20 mouse cellular contexts compared by ENCODE assay signal in genomic region chr7:66405951-66406721, GRCm38 (mm10). TPM values are rescaled to one million over a fixed set of nuclear protein-coding genes. Genes with fewer than 3 reads are reported as not detected.
DNase-seq lines count a peak whose midpoint lies in the region; ATAC-seq and TF ChIP-seq lines count a peak whose summit lies in the region.
"Had no signal": no experiment of that assay in that cellular context is flagged by ENCODE, and none has a peak within 500 bp of the region (broad histone marks: within the 10 kb centered on the region; RNA-seq: fewer than 3 reads in every experiment).

No protein-coding gene starts in this region.

- no peak overlapping the region for H3K4me3 ChIP-seq in intestine, embryonic 15.5 days (replicated peaks)
- H3K4me3 ChIP-seq in intestine, postnatal 0 days (ENCODE audit: low read depth, low read length) = no peak overlapping the region
- H3K4me3 ChIP-seq in heart, embryonic 13.5 days = no peak overlapping the region
- H3K4me3 ChIP-seq: embryonic facial prominence, embryonic 15.5 days; layer of hippocampus, adult 2 months; liver, embryonic 12.5 days had no signal

- 0 out of 2 replicates have a peak, but pooled peaks have one; percentile 39 for ATAC-seq in intestine, embryonic 15.5 days
- ATAC-seq in intestine, postnatal 0 days = no peak
- no peak for ATAC-seq in heart, embryonic 13.5 days (ENCODE audit: extremely low read depth, insufficient number of reproducible peaks, low FRiP score, low TSS enrichment)
- no peak for ATAC-seq in erythroblast, adult 5-6 weeks (replicated peaks; ENCODE audit: low FRiP score, poor library complexity, severe bottlenecking)
- ATAC-seq: activated CD4-positive, CD25-positive, alpha-beta regulatory T cell, adult 4 months; forebrain, embryonic 14.5 days; hindbrain, embryonic 16.5 days; liver, embryonic 12.5 days had no signal

- H3K27ac ChIP-seq in intestine, embryonic 15.5 days = no peak overlapping the region
- no peak overlapping the region for H3K27ac ChIP-seq in intestine, postnatal 0 days (ENCODE audit: low read depth, low read length)
- 0 out of 2 replicates have a peak overlapping the region, but pooled peaks have one; percentile 1 for H3K27ac ChIP-seq in heart, embryonic 13.5 days (replicated peaks)
- H3K27ac ChIP-seq: embryonic facial prominence, embryonic 15.5 days; layer of hippocampus, adult 2 months; liver, embryonic 12.5 days; macrophage had no signal

- no peaks in the 10 kb centered on the region for H3K27me3 ChIP-seq in intestine, embryonic 15.5 days (replicated peaks)
- no peaks in the 10 kb centered on the region for H3K27me3 ChIP-seq in intestine, postnatal 0 days (replicated peaks; ENCODE audit: control insufficient read depth, insufficient read depth, low read length)
- peaks cover 1% of the 10 kb centered on the region; the same call in 1 of the 2 replicates for H3K27me3 ChIP-seq in heart, embryonic 13.5 days (replicated peaks)

- 50% methylated on average over 13 of the region's 13 CpGs for WGBS in intestine, embryonic 15.5 days
- WGBS in intestine, postnatal 0 days = 54% methylated on average over 13 of the region's 13 CpGs
- WGBS in heart, embryonic 13.5 days = 55% methylated on average over 13 of the region's 13 CpGs

- no peaks in the 10 kb centered on the region for H3K9me3 ChIP-seq in intestine, embryonic 15.5 days
- no peaks in the 10 kb centered on the region for H3K9me3 ChIP-seq in intestine, postnatal 0 days (ENCODE audit: control insufficient read depth)
- H3K9me3 ChIP-seq in heart, embryonic 13.5 days = no peaks in the 10 kb centered on the region
- H3K9me3 ChIP-seq: embryonic facial prominence, embryonic 15.5 days; liver, embryonic 12.5 days had no signal

- TF ChIP-seq CTCF in intestine, postnatal 0 days (IDR thresholded peaks at IDR 0.05; ENCODE audit: low read depth) = no peak

- peak; percentile 62 for DNase-seq in ovary, adult 18-20 months (ENCODE audit: low spot score)
- DNase-seq in ovary, postnatal 14 days (ENCODE audit: low spot score) = no peak
- DNase-seq in retina, postnatal 1 day = no peak
- DNase-seq: right cerebral cortex, postnatal 14 days; thymus, postnatal 14 days had no signal

- no peak overlapping the region for H3K9ac ChIP-seq in intestine, embryonic 15.5 days
- H3K9ac ChIP-seq in intestine, postnatal 0 days (ENCODE audit: low read depth, low read length) = no peak overlapping the region
- H3K9ac ChIP-seq in heart, embryonic 13.5 days = no peak overlapping the region
- H3K9ac ChIP-seq: embryonic facial prominence, embryonic 15.5 days; liver, embryonic 12.5 days had no signal

- H3K4me1 ChIP-seq in intestine, embryonic 15.5 days (replicated peaks) = peaks cover 19% of the 10 kb centered on the region
- no peaks in the 10 kb centered on the region for H3K4me1 ChIP-seq in intestine, postnatal 0 days (replicated peaks; ENCODE audit: control insufficient read depth, insufficient read depth, low read length)
- H3K4me1 ChIP-seq in heart, embryonic 13.5 days = peaks cover 33% of the 10 kb centered on the region

- no peaks in the 10 kb centered on the region for H3K36me3 ChIP-seq in intestine, embryonic 15.5 days
- no peaks in the 10 kb centered on the region for H3K36me3 ChIP-seq in intestine, postnatal 0 days (ENCODE audit: control insufficient read depth, insufficient read depth)
- no peaks in the 10 kb centered on the region for H3K36me3 ChIP-seq in heart, embryonic 13.5 days
- H3K36me3 ChIP-seq: embryonic facial prominence, embryonic 15.5 days; liver, embryonic 12.5 days had no signal

- H3K4me2 ChIP-seq in intestine, embryonic 15.5 days (replicated peaks) = no peak overlapping the region
- H3K4me2 ChIP-seq in intestine, postnatal 0 days (replicated peaks; ENCODE audit: low read depth) = no peak overlapping the region
- peak overlapping the region; percentile 11; the same call in 1 of the 2 replicates for H3K4me2 ChIP-seq in heart, embryonic 13.5 days
- H3K4me2 ChIP-seq: embryonic facial prominence, embryonic 15.5 days; liver, embryonic 12.5 days had no signal

RNA-seq across cellular contexts. Expression of gene Lrrk1, which starts 18.0 kb away (rescaled TPM):
- polyA plus RNA-seq in intestine, embryonic 15.5 days (2015; fragmentation: Nextera tagmentation; extraction: Ambion mirVana) = 15.7 and 16.9 TPM in 2 replicates
- 6.1 and 8.0 TPM in 2 replicates for polyA plus RNA-seq in intestine, postnatal 0 days (2015; fragmentation: Nextera tagmentation; extraction: Ambion mirVana)
- 7.0 and 8.0 TPM in 2 replicates for polyA plus RNA-seq in heart, embryonic 13.5 days (2015; fragmentation: Nextera tagmentation; extraction: Ambion mirVana)
- 1.5 and 3.1 TPM in 2 replicates for total RNA-seq in erythroblast, adult 5-6 weeks (2015; ENCODE audit: low replicate concordance)
- total RNA-seq in erythroblast, adult 5-6 weeks (2017; ENCODE audit: low replicate concordance) = 1.4 and 3.2 TPM in 2 replicates

RNA-seq across cellular contexts. Expression of gene Aldh1a3, which starts 21.2 kb away (rescaled TPM):
- polyA plus RNA-seq in intestine, embryonic 15.5 days (2015; fragmentation: Nextera tagmentation; extraction: Ambion mirVana) = 16.9 and 17.6 TPM in 2 replicates
- polyA plus RNA-seq in intestine, postnatal 0 days (2015; fragmentation: Nextera tagmentation; extraction: Ambion mirVana) = 45.4 and 46.6 TPM in 2 replicates
- 0.79 and 0.84 TPM in 2 replicates for polyA plus RNA-seq in heart, embryonic 13.5 days (2015; fragmentation: Nextera tagmentation; extraction: Ambion mirVana)
- not detected in 2 replicates for total RNA-seq in erythroblast, adult 5-6 weeks (2015; ENCODE audit: low replicate concordance)
- total RNA-seq in erythroblast, adult 5-6 weeks (2017; ENCODE audit: low replicate concordance) = not detected in 2 replicates
- polyA plus RNA-seq: macrophage had no signal

RNA-seq across cellular contexts. Expression of gene Gm10974, which starts 40.4 kb away (rescaled TPM):
- not detected in 2 replicates for polyA plus RNA-seq in intestine, embryonic 15.5 days (2015; fragmentation: Nextera tagmentation; extraction: Ambion mirVana)
- polyA plus RNA-seq in intestine, postnatal 0 days (2015; fragmentation: Nextera tagmentation; extraction: Ambion mirVana) = not detected in 2 replicates
- polyA plus RNA-seq in heart, embryonic 13.5 days (2015; fragmentation: Nextera tagmentation; extraction: Ambion mirVana) = not detected in 2 replicates
- not detected in 2 replicates for total RNA-seq in erythroblast, adult 5-6 weeks (2015; ENCODE audit: low replicate concordance)
- total RNA-seq in erythroblast, adult 5-6 weeks (2017; ENCODE audit: low replicate concordance) = not detected in 2 replicates
- total RNA-seq: common myeloid progenitor, adult 5-6 weeks; gastrocnemius, adult 8-10 months; layer of hippocampus, adult 2 months; left cerebral cortex, postnatal 14 days had no signal
- polyA plus RNA-seq: activated CD4-positive, CD25-positive, alpha-beta regulatory T cell, adult 4 months; embryonic facial prominence, embryonic 15.5 days; forebrain, embryonic 14.5 days; hindbrain, embryonic 16.5 days; liver, embryonic 12.5 days; macrophage; neural tube, embryonic 14.5 days had no signal
